Mouse (Mus musculus) frontal cortex, postnatal 14 days (tissue): ENCODE data around the gene Ppil6.

Experiments
- DNase-seq, 2 experiments: peaks; one replicate each; pipeline ENCODE4 v3.0.0; 2022; ENCODE audit warnings: low spot score in 2 of 2

Gene Ppil6

DNA sequence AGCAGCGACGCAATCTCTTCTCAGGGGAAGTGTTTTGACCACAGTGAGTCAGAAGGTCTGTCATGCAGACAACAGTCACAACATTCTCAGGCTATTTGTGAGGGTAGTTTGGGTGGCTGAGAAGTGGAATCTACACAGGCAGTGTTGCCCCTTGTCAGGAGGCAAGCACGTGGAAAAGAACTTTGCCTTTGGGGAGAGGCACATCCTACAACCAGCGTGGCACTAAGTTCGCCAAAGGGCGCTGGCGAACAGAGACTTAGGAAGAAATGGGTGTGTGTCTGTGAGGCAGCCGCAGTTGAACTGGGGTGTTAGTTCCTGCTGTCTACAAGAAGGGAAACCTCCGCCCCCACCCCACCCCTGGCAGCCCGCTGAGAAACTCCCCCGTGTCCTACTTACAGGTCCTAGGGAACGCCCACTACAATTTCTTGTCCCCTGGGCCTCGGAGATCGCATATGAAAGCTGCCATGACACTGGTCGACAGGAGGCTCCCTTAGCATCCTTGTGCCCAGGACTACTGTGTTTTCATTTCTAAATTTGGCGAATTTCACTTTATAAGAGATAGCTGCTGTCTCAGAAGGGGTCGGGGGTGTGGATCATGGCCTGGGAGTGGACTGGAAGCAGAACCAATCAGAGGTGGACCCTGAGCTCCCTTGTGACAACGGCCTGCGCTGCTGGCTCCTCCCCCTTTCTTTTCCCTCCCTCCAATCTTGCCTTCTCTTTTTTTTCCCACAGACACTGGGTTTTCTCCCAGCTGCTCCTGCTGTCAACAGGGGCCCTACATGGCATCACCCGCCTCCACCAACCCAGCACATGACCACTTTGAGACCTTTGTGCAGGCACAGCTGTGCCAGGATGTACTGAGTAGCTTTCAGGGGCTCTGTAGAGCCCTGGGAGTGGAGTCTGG lies 12.7 kb upstream of the Ppil6 start:
- DNase-seq: peak; percentile 39 to 68

DNA sequence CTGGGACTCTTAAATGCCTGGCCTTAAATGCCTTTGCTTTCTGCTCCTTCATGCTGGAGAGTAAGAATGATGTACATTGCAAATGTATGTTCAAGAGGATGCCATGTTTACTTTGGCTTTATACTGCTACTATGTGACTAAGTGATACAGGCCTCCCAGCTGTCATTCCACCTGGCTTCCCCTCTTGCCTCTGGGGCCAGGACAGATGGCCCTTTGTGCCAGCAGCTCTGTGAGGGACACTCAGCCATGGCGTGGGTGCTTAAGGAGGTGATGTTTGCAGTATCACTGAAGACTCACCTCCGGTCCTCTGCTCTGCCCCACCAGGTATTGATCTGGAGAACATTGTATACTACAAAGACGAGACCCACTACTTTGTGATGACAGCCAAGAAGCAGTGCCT lies 10.3 kb upstream of the Ppil6 start:
- no peak for DNase-seq

DNA sequence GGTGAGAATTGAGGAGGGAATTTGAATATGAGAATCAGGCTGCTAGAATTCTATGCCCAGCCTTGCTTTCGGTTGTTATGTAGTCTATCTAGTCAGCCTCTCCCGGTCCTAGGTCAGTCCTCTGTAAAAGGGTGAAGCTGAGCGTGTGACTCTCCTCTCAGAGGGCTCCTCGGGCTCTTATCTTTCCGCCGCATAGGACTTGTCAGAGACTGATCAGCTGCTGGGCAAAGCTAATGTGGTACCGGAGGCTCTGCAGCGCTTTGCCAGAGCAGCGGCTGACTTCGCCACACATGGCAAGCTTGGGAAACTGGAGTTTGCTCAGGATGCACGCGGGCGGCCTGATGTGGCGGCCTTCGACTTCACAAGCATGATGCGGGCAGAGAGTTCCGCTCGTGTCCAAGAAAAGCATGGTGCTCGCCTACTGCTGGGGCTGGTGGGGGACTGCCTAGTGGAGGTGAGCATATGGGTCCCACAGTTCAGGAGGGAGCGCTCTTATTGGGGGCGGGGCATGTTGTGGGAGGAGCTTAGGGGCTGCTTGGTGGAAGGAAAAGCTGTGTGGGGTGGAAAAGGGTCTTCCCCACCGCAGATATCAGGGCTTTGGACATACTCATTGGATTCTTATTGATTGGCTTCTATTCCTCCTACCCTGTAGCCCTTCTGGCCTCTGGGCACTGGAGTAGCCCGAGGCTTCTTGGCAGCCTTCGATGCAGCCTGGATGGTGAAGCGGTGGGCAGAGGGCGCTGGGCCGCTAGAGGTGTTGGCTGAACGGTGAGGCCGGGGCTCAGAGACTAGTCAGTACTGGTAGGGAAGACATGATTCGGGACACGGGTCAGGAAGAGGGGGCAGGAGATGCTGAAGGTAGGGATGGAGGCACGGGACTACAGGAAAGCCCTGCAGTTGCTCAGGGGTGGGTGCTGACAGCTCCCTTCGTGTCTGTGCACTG lies 9.0 kb upstream of the Ppil6 start:
- no peak for DNase-seq

DNA sequence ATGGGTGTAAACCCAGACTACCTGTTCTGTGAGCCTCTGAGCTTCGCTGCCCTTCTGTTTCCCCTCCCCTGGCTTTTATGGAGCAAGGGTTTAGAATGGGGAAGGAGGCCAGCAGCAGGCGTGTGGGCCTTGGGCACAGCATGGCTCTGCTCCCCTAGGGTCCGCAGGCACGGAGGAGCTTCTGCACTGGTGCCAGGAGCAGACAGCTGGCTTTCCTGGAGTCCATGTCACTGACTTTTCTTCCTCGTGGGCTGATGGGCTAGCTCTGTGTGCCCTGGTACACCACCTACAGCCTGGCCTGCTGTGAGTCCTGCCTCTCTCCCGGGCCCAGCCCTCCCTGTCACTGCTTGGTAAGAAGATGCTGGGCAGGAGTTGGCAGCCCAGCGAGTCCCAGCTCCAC lies 7.8 kb upstream of the Ppil6 start:
- DNase-seq: no peak

DNA sequence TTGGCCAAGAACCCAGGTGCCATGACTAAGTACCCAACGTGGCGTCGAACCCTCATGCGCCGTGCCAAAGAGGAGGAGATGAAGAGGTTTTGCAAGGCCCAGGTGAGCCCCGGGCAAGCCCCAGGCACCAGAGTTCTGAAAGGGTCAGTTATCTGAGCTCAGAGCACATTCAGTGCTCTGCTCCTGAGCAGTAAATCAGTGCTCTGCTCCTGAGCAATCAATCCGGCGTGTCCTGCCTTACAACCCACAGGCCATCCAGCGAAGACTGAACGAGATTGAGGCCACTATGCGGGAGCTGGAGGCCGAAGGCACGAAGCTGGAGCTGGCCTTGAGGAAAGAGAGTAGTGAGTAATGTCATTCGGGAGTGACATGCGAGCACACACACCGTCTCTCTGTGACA lies 4.5 kb upstream of the Ppil6 start:
- DNase-seq: no peak

DNA sequence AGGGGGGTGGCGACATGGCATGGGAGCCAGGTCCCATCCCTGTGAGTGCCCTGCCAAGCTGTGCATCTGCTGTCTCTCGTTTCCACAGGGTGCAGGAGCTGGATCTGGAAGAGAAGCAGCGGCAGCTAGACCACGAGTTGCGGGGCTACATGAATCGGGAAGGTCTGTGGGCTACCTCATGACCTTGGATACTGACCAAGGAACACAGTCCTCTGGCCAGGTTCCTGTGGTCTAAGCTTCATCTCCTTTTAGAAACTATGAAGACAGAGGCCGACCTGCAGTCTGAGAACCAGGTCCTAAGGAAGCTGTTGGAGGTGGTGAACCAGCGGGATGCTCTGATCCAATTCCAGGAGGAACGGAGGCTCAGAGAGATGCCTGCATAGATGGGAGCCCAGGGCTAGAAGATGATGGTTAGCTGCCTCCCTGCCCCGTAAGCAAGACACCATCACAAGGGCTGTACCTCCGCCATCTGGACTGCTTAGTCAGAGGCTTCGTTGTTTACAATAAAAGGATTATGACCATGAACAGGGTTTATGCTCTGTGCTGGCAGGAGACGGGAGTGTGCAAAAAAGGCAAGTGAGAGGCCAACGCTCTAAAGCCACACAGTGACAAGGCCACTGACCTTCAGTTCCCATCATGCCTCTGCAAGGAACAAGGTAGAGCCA lies 3.6 kb upstream of the Ppil6 start:
- DNase-seq: no peak

DNA sequence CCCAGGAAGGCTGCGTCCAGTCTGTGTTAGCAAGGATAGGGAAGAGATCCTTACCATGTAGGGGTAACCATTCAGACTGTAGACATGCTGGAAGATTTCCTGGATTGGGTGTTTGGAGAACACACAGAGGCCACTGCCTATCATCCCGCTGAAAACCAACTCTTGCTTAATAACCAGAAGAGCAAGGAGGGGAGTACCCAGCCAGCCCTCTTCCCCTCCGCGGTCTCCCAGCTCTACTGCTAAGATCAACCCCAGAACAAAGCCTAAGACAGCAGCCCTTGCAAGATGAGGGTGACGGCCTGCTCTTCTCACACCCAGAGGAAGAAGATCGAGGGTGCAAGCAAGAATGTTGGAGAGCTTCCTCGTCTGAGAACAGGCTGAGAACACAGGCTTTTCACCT lies 1.4 kb upstream of the Ppil6 start:
- no peak for DNase-seq

DNA sequence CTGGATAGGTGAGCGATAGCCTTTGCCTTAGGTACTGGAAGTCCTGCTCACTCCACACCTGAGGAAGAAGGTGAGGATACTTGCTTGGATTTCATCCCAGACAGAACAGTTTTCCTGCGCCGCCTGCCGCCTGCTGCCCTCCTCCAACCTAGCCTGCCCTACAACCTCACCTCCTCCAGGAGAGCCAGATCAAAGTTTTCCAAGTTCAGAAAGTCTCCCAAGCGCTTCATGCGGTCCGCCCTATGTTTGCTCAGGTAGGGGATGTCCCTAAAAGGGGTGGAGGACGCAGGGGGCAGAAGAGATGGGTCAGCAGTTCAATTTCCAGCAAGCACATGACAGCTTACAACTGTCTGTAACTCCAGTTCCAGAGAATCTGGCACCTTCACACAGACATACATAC lies 945 bp upstream of the Ppil6 start:
- DNase-seq: no peak

DNA sequence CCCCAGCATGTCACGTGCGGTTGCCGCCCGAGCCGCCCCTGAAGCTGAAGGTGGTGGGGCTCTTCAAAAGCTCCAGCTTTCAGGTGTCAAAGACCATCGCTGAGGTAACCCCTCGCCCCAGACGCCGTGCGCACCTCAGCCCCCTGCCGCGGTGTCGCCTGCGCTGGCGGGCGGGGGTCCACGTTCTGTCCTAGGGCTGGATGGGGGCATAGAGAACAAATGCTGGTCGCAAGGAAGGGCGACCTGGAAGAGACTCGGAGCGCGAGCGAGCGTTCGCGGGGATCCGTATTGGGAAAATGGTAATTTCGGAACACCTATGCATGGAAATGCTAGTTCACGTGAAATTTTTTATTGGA lies 257 bp downstream of the Ppil6 start:
- no peak for DNase-seq

DNA sequence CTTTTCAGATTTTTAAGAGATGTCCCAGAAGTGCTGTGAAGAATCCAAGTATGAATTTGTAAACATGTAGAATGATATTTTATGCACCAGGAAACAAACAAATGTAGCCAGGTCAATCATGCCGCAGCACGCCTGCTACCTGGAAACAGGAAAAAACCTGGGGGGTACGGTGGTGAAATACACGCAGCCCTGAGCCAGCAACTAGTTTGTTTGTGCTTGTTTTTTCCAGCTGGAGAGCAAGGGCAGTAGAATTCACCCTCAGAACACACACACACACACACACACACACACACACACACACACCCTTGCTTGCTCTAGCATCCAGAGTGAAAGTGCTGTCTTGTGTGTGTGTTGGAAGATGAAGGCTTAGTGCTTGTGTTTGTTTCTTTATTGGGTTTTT lies 872 bp downstream of the Ppil6 start:
- DNase-seq: no peak

DNA sequence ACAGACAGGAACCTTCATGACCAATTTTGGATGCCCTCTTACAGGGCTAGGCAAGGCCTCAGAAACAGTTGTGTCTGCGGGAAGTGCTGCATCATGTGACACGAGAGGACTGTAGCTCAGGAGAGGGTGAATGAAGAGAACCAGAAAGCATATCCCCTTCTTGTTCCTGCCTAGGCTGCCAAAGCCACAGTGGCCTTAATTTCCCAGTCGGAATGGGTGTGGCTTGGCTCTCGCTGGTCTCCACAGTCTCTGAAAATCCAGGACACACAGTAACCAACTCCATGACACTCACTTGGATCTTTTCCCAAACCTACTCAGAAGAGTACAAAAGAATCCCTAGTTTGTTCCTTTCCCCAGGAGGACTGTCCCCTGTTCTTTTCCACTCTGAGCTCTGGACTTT lies 10.7 kb downstream of the Ppil6 start:
- DNase-seq: peak in 1 of 2 experiments; percentile 46

DNA sequence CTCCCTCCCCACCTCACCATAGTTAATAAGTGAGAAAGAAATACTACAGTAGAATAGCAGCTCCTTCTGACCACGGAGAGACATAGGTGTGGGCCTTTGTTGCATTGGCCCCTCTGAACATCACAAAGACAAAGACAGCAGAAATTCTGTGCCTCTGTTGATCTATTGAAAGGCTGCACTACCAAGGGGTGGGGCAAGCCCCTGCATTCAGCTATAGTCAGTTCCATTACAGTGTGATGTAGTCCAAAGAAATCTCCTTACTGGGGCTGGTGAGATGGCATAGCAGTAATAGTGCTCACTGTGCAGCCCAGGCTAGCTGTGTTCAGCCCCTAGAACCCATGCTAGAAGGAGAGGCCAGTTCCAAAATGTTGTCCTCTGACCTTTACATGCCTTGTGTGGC lies 14.8 kb downstream of the Ppil6 start:
- no peak for DNase-seq

DNA sequence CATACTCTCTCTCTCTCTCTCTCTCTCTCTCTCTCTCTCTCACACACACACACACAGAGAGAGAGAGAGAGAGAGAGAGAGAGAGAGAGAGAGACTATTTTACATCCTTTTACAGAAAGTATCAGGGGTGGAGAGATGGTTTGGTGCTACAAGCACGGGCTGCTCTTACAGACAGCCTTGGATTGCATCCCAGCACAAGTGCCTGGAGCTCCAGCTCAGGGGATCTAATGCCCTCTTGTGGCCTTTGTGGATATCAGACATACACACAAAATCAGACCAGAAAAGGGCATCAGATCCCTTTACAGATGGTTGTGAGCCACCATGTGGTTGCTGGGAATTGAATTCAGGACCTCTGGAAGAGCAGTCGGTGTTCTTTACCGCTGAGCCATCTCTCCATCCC lies 15.2 kb downstream of the Ppil6 start:
- peak; percentile 42 to 52 for DNase-seq

DNA sequence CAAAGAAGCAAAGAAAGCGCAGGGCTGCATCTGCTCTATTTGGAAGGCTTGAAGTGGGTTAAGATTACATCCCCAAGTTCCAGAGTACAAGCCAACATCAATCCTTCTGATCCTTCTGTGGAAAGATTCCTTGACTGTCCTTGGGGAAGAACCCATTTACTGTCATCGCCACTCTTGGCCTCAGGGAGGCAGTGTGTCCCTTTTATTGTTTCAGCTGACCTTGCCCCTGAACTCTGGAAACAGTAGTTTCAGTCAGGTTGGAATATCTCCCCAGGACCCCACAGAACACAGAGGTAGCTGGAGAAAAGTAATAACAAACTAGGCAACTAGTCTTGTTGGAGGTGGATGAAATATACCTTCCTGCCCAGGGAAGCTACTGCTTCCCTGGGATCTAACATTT lies 18.9 kb downstream of the Ppil6 start:
- no peak for DNase-seq

DNA sequence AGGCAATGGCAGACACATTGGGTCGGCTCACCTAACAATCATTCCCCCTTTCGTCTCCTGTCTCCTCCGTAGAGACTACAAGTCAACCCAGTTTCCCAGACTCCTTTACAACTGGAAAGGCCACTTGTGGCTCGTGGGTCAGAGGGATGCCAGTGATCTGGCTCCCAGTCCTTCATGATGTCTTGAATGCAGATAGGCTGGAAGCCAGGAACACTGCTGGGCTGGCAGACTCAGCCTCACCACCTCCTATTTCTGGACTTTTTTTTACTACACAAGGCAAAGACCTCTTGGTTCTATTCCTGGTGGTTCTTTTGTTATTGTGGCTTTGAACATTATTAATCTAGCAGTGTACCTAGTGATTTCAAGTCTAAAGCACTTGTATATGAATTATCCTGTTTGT lies 24.1 kb downstream of the Ppil6 start:
- no peak for DNase-seq

DNA sequence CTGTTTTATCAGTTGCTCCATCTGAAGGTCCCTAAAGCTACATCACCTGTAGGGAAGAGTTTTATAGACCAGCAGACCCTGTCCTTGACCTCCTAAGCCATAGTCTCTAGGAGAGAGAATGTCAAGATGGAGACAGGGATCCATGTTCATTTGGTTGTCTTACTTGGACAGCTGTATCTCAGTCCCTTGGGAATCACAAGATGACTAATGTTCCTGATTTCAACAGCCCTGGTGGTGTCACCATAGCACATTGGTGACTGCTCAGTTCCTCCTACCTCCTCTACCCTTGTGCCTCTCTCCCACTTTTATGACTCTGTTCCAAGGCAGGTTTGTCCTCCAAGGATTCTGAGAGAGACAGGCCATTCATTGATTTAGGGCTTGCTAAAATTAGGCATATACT lies 24.7 kb downstream of the Ppil6 start:
- no peak for DNase-seq

DNA sequence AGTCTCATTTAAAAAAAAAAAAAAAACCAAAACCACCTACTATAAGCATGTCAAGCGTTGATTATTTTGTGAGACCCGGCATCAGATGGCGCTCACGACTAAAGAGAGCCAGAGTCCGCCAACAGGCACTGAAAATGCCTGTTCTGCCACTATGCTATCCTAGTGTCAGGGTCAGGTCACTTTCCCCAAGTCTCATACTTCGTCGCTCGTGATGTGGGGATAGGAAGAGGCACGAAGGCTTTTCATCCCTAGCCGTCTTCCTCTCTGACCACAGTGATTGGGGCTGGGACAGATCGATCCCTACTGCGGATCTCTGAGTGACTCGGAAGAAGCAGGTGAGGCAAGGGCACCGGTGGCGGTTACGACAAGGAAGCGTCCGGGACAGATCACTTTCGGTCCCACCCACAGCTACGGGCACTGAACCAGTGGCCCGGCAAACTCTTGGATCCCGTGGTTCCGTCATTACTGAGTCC lies 28.3 kb downstream of the Ppil6 start:
- peak; percentile 49 to 50 for DNase-seq

DNA sequence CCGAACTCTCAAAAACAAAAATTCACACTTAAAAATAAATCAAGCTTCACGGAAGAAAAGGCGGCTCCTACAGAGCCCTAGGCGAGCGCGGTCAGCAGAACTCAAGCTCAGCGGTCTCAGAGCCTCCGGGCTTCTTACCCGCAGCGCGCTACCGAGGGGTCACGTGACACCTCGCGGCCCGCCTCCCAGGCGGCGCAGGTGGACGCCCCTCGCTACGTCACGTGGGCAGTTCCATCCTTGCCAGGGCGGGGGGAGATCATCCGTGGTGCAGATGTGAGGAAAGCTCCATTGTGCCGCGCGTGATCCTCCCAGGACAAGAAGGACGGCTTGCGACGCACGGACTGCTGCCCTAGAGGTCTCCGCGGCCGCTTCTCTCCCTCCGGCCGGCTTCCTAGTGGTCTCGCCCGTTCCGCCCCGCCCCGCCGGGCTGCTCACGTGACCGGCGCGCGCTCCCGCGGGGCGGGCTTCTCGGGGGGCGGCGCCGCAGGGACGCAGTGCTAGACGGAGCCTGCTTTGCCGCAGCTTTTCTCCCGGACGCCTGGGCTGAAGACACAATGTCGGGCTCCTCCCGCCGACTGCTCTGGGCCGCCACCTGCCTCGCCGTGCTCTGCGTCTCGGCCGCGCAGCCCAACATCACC lies 28.9 kb downstream of the Ppil6 start, which contains the start of gene Cd164:
Gene Cd164, plus strand, starts transcription at position 434 of the 638 bp plus-strand sequence.
- peak; percentile 85 to 89 for DNase-seq

DNA sequence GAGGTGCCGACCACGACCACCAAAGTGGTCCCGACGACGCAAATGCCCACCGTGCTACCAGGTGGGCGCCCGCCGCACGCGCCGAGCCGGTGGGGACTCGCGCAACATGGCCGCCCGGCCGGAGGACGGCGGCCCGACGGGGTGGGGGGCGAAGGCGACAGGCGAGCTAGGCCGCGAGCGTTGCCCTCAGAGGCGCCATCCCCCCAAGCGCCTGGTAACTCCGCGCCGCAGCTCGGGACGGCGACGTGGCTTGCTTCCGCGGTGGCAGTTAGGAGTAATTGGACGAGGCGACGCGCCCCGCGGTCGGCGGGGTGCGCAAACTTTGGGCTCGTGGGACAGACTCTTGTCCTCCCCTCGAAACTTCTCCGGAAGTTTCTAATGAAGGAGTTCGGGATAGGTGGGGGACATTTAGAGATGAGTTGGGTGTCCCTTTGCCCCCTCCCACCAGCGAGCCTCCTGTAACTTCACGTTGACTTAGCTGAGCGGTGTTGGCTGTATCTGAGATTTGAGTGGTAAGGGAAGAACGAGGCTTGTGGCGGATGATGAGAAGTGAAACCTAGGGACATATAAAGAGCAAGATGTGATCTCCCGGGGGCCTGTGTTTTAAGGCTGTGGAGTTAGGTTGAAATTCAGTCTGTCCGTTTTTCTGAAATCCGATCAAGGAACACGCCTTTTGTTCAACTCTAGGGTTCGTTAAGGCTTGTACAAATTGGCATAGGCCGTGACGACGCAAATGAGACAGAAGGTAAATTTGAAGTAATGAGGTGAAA lies 29.6 kb downstream of the Ppil6 start:
- peak; percentile 18 to 42 for DNase-seq

DNA sequence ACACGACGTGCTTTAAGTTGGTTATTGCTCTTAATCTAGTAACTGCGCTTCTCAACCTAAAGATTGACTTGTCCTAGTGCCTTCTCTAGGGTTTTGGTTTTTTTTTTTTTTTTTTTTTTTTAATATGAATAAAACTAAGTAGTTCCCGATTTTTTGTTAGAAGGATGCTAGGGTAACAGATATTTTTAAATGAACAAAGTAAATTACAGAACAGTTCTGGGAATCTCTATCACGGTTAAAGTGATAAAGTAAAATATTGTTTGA lies 30.1 kb downstream of the Ppil6 start:
- no peak for DNase-seq

DNA sequence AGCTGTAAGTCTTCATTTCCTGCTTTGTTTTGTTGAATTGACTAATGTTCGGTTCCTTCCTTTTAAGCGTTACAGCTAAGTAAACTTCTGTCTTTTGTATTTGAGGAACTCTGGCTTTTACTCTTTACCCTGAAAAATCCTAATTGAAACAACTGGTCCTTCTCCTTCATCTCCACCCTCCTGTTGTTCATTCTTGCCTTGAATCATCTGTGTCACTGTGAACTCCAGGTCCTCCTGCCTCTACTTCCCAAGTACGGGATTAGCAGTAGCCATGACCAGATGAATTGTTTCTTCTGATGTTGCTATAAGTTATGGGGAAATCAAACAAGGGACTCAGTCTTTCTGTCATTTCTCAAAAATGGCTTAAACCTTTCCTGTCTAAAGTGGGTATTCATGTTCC lies 33.1 kb downstream of the Ppil6 start:
- DNase-seq: no peak
